Mouse (Mus musculus) MEL (cell line): ENCODE results near the gene Olfr1044.

Source experiments
- CHD2 ChIP-seq: IDR thresholded peaks from 2 replicates; pipeline ENCODE4 v1.6.1; 2011; ENCODE audit warnings: low read length, improper control_type of control experiment
- CTCF ChIP-seq, 3 experiments: IDR thresholded peaks in 2 of 3; conservative IDR thresholded peaks in 1 of 3; 2 replicates each; pipeline ENCODE4 v1.5.1; 2011 to 2012; ENCODE audit warnings: low read length in 3 of 3, low read depth in 2 of 3, mild to moderate bottlenecking in 2 of 3, improper control_type of control experiment in 1 of 3, inconsistent platforms in 1 of 3, mixed read lengths in 1 of 3, moderate library complexity in 1 of 3; ENCODE audit not compliant: control insufficient read depth in 1 of 3, insufficient read depth in 1 of 3, poor library complexity in 1 of 3, severe bottlenecking in 1 of 3
- E2F4 ChIP-seq: IDR thresholded peaks from 2 replicates; pipeline ENCODE4 v1.6.1; 2011; ENCODE audit warnings: low read depth, low read length, improper control_type of control experiment, borderline replicate concordance
- GATA1 ChIP-seq: IDR thresholded peaks from 2 replicates; pipeline ENCODE4 v1.6.1; 2011; ENCODE audit warnings: low read depth, low read length, improper control_type of control experiment
- POLR2A ChIP-seq, 2 experiments: IDR thresholded peaks; 2 replicates each; pipeline ENCODE4 v1.6.1; 2011 to 2012; ENCODE audit warnings: low read length in 2 of 2, mild to moderate bottlenecking in 2 of 2, control low read depth in 1 of 2, improper control_type of control experiment in 1 of 2, low read depth in 1 of 2, moderate library complexity in 1 of 2; ENCODE audit not compliant: control insufficient read depth in 1 of 2, insufficient read depth in 1 of 2, poor library complexity in 1 of 2
- USF1 ChIP-seq: IDR thresholded peaks from 2 replicates; pipeline ENCODE4 v1.6.1; 2014; ENCODE audit warnings: low read depth, mild to moderate bottlenecking, inconsistent platforms, low read length, improper control_type of control experiment, moderate library complexity
- ZC3H11A ChIP-seq: IDR thresholded peaks from 2 replicates; pipeline ENCODE4 v1.6.1; 2012; ENCODE audit warnings: low read depth, mild to moderate bottlenecking, inconsistent platforms, low read length, improper control_type of control experiment
- ZMIZ1 ChIP-seq: IDR thresholded peaks from 2 replicates; pipeline ENCODE4 v1.6.1; 2012; ENCODE audit warnings: low read depth, mild to moderate bottlenecking, inconsistent platforms, low read length, improper control_type of control experiment, moderate library complexity

DNA sequence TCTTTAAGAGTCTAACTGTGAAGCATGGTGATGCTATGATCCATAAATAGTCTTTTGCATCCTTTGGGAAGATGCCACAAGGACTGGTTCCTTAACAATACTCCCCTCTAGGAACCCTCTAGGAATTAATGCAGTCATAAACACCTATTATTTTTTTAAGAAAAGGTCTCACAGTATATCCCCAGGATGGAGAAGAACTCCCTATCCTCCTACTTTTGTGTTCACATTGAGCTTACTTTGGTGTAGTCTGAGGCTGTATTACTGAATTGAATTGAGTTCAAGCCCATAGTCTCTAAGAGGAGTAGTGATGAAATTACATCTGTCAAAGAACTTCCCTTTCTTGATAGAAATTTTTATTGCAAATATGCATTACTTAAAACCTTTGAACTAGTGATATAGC, 25.3 kb upstream of the Olfr1044 start, which contains the start of gene Olfr1045:
- TF ChIP-seq CTCF (IDR thresholded peaks at IDR 0.05 in 2 of 3, conservative IDR thresholded peaks at IDR 0.05 in 1 of 3; ENCODE audit: control insufficient read depth in 1 of 3, insufficient read depth in 1 of 3, low read depth in 2 of 3, low read length in 3 of 3, poor library complexity in 1 of 3, severe bottlenecking in 1 of 3) (no peak), E2F4 (no peak), ZC3H11A (no peak), CHD2 (no peak), POLR2A (IDR thresholded peaks at IDR 0.05; ENCODE audit: control insufficient read depth in 1 of 2, insufficient read depth in 1 of 2, low read depth in 1 of 2, low read length in 2 of 2, poor library complexity in 1 of 2) (no peak), GATA1 (no peak), ZMIZ1 (no peak), USF1 (no peak)
